Mouse (Mus musculus) limb, embryonic 13.5 days (tissue): Measurements from ENCODE around the gene St8sia1. TPM values are rescaled to one million over a fixed set of nuclear protein-coding genes. Genes with fewer than 3 reads are reported as not detected.

Source experiments
- ATAC-seq: fragments of 200-750 bp; cut with Nextera tagmentation; 2 replicates; pipeline ENCODE4 v1.8.0; 2017; ENCODE audit warnings: low read depth, moderate number of reproducible peaks, moderate TSS enrichment; ENCODE audit not compliant: low FRiP score
- H3K27ac ChIP-seq: fragments of 300-500 bp; sonication (generic); 2 replicates; pipeline ENCODE4 v1.5.1; 2015; ENCODE audit warnings: inconsistent platforms, mild to moderate bottlenecking, moderate library complexity
- H3K27me3 ChIP-seq: fragments of 300-500 bp; sonication (generic); 2 replicates; pipeline ENCODE4 v1.6.1; 2015; ENCODE audit warnings: mild to moderate bottlenecking, inconsistent platforms
- H3K36me3 ChIP-seq: fragments of 300-500 bp; sonication (generic); 2 replicates; pipeline ENCODE4 v1.6.1; 2015; ENCODE audit warnings: inconsistent platforms, mild to moderate bottlenecking, moderate library complexity
- H3K4me1 ChIP-seq: fragments of 300-500 bp; sonication (generic); 2 replicates; pipeline ENCODE4 v1.6.1; 2015; ENCODE audit warnings: inconsistent platforms
- H3K4me2 ChIP-seq: fragments of 300-500 bp; sonication (generic); replicated peaks from 2 replicates; pipeline ENCODE4 v1.6.1; 2015; ENCODE audit warnings: inconsistent platforms, mild to moderate bottlenecking, moderate library complexity
- H3K4me3 ChIP-seq: fragments of 300-500 bp; sonication (generic); 2 replicates; pipeline ENCODE4 v1.5.1; 2015; ENCODE audit warnings: moderate library complexity, mild to moderate bottlenecking, inconsistent platforms
- H3K9ac ChIP-seq: fragments of 300-500 bp; sonication (generic); 2 replicates; pipeline ENCODE4 v1.6.1; 2015; ENCODE audit warnings: mild to moderate bottlenecking, inconsistent platforms
- H3K9me3 ChIP-seq: fragments of 300-500 bp; sonication (generic); 2 replicates; pipeline ENCODE4 v1.6.1; 2016; ENCODE audit warnings: inconsistent platforms
- WGBS: fragments of 180-500 bp; shearing (Covaris S2); methylation state at CpG from one replicate; pipeline ENCODE4 v1.1.7; 2015; 5-methylcytosine and 5-hydroxymethylcytosine counted together
- polyA plus RNA-seq: library from polyadenylated mRNA; unstranded; fragments of >200 nt; fragmentation: Nextera tagmentation; extraction: Ambion mirVana; gene quantifications from 2 replicates; pipeline ENCODE4 v1.2.1, GENCODE M21; 2015

The St8sia1 gene
- polyA plus RNA-seq, 1 experiment from 2014 or later, result 1.3 TPM

DNA sequence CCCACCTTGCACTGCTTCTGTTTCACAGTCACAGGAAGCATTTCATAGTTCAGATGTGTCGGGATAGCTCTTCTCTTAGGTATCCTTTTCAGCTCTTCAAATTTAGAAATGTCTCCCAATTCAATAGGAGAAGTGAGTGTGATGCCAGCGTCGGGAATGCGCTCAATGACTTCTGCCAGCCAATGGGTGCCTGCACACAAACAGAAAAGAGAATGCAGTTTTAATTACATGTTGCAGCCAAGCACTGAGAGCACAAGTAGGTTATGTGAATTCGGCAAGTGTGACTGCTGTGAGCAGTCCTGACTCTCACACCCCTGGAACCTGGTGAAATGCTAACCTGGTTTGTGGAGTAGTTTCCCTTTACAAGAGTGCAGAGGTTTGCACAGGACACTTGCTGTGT, 162.6 kb downstream of the St8sia1 start:
- no peak overlapping the region for H3K9ac ChIP-seq
- H3K4me1 ChIP-seq, result peaks cover 4% of the 10 kb centered on the region
- no peaks in the 10 kb centered on the region for H3K36me3 ChIP-seq
- no peak overlapping the region for H3K4me2 ChIP-seq
- no peak for ATAC-seq
- WGBS, result 83% methylated on average over 5 of the region's 5 CpGs
- H3K9me3 ChIP-seq, result no peaks in the 10 kb centered on the region
- H3K27me3 ChIP-seq, result no peaks in the 10 kb centered on the region
- H3K27ac ChIP-seq, result no peak overlapping the region
- H3K4me3 ChIP-seq, result no peak overlapping the region

DNA sequence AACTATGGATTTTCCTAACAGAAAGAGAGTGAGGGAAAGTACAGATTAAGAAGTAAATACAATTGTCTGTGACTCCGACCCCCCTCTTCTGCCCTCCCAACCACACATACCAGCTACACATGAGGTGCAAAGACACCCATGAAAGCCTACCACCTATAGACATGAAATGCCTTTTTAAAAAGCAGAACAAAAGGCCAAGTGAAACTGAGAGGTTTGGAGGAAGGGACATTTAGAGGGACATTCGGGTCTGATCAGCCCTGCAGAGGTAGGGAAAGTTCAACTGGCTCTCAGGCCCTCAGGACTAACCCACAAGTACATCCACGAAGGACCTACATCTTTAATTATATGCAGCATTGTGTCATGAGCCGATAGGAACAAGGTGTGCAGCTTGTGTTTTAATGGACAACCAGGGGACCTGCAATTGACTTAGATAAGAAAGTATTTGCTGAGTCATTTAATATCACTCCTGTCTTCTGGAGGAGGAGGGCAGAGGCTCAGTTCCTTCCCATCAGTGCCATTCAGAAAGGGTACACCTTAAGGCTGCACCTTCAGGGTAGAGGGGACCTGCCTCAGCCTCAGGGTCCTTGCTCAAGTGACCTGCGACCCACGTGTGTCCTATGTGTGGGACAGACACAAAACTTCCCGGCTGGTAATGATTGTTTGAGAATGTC, 164.4 kb downstream of the St8sia1 start:
- Histone ChIP-seq H3K4me3 (no peak overlapping the region), H3K9me3 (no peaks in the 10 kb centered on the region), H3K36me3 (no peaks in the 10 kb centered on the region), H3K27ac (no peak overlapping the region), H3K9ac (no peak overlapping the region), H3K4me2 (no peak overlapping the region), H3K4me1 (peaks cover 4% of the 10 kb centered on the region), H3K27me3 (no peaks in the 10 kb centered on the region)
- no peak for ATAC-seq
- WGBS, result 83% methylated on average over 7 of the region's 7 CpGs

DNA sequence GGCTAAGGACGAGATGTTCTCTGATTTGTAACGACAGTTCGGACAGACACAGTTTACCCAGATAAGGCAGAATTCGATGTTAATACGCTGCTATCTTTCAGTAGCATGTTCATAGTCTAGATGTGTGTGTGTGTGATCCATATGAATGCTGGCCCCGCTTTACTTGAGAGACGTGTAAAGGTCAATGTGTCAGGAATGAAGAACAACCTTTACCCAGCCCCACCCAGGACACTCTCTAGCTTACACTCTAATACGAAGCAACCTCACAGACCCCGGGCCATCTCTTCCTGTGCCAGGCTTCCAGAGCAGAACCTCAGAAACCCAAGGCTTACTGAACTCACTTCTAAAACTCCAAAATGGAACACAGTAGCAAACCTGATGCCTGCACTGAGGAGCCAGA, 165.4 kb downstream of the St8sia1 start:
- ATAC-seq, result no peak
- H3K4me3 ChIP-seq, result no peak overlapping the region
- H3K4me2 ChIP-seq, result no peak overlapping the region
- no peaks in the 10 kb centered on the region for H3K27me3 ChIP-seq
- H3K36me3 ChIP-seq, result no peaks in the 10 kb centered on the region
- H3K4me1 ChIP-seq, result peaks cover 4% of the 10 kb centered on the region
- H3K9me3 ChIP-seq, result no peaks in the 10 kb centered on the region
- H3K27ac ChIP-seq, result no peak overlapping the region
- WGBS, result 84% methylated on average over 9 of the region's 9 CpGs
- H3K9ac ChIP-seq, result no peak overlapping the region

DNA sequence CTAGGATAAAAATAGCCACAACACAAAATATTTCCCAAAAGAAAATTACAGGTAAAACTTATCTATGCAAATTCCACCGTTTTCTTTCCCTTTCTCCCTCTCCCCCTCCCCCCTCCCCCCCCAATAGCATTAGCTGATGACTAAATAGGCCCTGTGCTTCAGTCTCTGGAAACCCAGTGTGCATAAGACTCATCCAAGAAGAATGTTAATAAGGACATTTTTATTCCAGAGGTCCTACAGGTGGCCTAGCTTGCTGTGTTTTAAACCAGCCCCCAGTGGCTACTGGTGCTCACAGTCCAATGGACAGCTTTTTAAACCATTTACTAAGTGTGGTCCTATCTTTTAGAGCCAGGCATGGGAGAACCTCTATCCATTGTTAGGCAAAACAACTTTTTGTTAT, 166.3 kb downstream of the St8sia1 start:
- Histone ChIP-seq H3K27me3 (no peaks in the 10 kb centered on the region), H3K27ac (no peak overlapping the region), H3K9ac (no peak overlapping the region), H3K4me2 (no peak overlapping the region), H3K4me3 (no peak overlapping the region), H3K9me3 (no peaks in the 10 kb centered on the region), H3K4me1 (peaks cover 4% of the 10 kb centered on the region), H3K36me3 (no peaks in the 10 kb centered on the region)
- no peak for ATAC-seq
- WGBS, result 69% methylated on average over 1 of the region's 1 CpGs

DNA sequence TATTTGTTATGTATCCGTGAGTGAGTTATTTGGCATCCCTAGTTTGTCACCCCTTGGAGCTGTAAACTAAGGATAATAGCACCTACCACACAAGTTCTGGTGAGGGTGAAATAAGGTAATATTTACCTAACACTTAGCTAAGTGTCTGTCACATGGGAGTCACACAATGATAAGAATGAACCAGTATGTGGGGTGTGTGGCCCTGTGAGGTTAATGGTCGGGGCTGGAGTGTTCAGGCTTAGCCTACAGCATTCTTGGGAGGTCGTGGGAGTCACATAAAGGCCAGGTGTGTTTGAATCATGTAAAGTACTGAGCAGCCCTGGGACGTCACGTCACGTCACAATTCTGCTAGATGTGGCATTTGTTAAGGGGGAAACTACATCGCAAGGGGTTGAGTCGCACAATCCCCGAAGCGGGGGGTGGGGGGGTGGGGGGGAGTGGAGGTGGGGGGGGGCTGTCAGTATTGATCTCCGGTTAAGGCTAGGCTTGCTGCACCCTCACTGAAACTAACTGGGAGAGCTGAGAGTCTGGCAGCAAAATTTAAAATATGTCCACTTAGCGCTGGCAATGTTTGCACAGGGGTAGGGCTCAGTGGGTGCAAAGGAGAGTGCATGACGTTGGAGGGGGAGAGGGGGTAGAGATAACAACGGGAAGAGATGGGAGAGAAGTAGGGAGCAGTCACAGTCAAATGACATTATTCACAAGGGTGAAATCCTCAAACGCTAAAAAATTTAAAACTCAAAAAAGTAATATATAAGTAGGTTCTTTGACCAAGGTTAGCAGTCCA, 168.4 kb downstream of the St8sia1 start:
- Histone ChIP-seq H3K4me1 (no peaks in the 10 kb centered on the region; the same call in 1 of the 2 replicates), H3K27ac (no peak overlapping the region), H3K4me3 (no peak overlapping the region), H3K9me3 (no peaks in the 10 kb centered on the region), H3K9ac (no peak overlapping the region), H3K36me3 (no peaks in the 10 kb centered on the region), H3K4me2 (no peak overlapping the region), H3K27me3 (no peaks in the 10 kb centered on the region)
- WGBS, result 79% methylated on average over 15 of the region's 15 CpGs
- ATAC-seq, result no peak

- Histone ChIP-seq H3K27ac (no peak overlapping the region), H3K36me3 (no peaks in the 10 kb centered on the region), H3K27me3 (no peaks in the 10 kb centered on the region), H3K9ac (no peak overlapping the region), H3K4me1 (no peaks in the 10 kb centered on the region; the same call in 1 of the 2 replicates), H3K9me3 (no peaks in the 10 kb centered on the region), H3K4me3 (no peak overlapping the region), H3K4me2 (no peak overlapping the region)
- 90% methylated on average over 9 of the region's 9 CpGs for WGBS
- ATAC-seq, result no peak
Observed at GRCm38 (mm10) chr6:142795087-142795486, 169.2 kb downstream of the St8sia1 start.

DNA sequence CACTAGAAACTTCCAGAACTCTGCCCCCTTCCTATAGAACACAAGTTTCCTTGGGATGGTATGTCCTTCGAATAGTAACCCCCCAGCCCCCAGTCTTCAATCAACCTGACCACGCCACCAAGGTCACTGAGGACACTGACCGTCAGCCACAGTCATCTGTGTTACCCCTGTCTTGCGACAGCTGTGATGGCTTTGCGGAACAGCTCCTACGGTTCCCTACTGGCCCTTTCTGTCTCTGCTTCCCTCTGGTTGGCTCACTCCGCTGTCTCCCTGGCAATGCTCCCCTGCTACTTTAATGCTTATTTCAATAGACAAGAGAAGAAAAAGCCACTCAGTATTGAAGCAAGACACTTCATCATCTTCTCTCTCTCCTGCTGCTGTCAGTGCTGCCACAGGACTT, 170.8 kb downstream of the St8sia1 start:
- H3K36me3 ChIP-seq, result no peaks in the 10 kb centered on the region
- no peak overlapping the region for H3K27ac ChIP-seq
- no peaks in the 10 kb centered on the region for H3K27me3 ChIP-seq
- ATAC-seq, result no peak
- H3K4me3 ChIP-seq, result no peak overlapping the region
- H3K4me1 ChIP-seq, result no peaks in the 10 kb centered on the region
- WGBS, result 59% methylated on average over 7 of the region's 7 CpGs
- no peaks in the 10 kb centered on the region for H3K9me3 ChIP-seq
- H3K4me2 ChIP-seq, result no peak overlapping the region
- no peak overlapping the region for H3K9ac ChIP-seq

DNA sequence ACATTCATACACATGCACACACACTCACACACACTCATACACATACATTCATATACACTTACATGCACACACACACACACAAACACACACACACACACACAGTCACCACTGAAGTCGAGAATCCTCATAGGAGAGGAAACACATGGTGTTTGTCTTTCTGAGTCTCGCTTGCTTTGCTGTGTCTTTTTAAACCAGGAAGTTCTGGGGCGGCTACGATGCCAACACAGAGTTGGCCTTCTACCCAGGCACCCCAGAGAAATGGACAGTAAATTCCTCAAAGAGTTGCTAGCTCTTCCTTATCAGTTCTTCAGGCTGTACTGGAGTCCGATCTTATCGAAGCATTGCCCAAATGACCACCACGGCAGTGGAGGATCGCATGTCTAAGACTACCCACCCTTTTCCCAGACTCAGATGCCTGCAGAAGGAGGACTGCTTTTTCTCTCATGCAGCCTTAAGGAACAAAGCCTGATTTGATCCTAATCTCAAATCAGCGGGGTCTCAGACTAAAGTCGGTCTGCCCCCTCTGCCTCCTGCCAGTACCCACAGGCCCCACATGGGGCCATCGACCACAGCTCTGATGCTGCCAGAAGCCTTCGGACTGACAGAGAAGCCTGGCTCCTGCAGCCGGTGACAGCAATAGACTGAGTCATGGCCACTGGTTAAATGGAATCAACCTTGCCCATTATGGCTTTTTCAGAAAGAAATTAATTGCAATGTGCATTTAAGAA, 171.8 kb downstream of the St8sia1 start:
- ATAC-seq, result no peak
- no peak overlapping the region for H3K4me3 ChIP-seq
- H3K9me3 ChIP-seq, result no peaks in the 10 kb centered on the region
- 59% methylated on average over 13 of the region's 13 CpGs for WGBS
- no peaks in the 10 kb centered on the region for H3K4me1 ChIP-seq
- H3K27me3 ChIP-seq, result no peaks in the 10 kb centered on the region
- no peak overlapping the region for H3K9ac ChIP-seq
- no peaks in the 10 kb centered on the region for H3K36me3 ChIP-seq
- no peak overlapping the region for H3K27ac ChIP-seq
- no peak overlapping the region for H3K4me2 ChIP-seq

DNA sequence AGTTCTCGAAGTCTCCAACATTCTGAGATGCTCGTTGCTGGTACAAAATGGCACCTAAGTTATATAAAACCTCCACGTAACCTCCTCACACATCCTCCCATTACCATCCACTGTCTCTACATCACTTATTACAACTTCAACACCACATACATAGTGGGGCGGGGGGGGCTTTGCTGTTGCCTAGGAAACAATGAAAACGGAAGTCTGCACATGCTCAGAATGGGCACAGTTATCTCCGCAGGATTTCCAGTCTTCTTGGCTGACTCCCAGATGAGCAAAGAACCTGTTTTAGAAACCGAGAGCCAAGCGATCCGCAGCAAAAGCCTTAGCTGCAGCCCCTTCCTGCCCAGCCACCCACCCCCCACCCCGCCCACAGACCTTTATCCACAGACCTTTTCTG, 174.5 kb downstream of the St8sia1 start:
- ATAC-seq, result no peak
- no peak overlapping the region for H3K4me3 ChIP-seq
- no peaks in the 10 kb centered on the region for H3K27me3 ChIP-seq
- H3K27ac ChIP-seq, result no peak overlapping the region
- WGBS, result 92% methylated on average over 10 of the region's 10 CpGs
- H3K4me1 ChIP-seq, result no peaks in the 10 kb centered on the region
- H3K9ac ChIP-seq, result no peak overlapping the region
- H3K36me3 ChIP-seq, result no peaks in the 10 kb centered on the region
- no peak overlapping the region for H3K4me2 ChIP-seq
- no peaks in the 10 kb centered on the region for H3K9me3 ChIP-seq

DNA sequence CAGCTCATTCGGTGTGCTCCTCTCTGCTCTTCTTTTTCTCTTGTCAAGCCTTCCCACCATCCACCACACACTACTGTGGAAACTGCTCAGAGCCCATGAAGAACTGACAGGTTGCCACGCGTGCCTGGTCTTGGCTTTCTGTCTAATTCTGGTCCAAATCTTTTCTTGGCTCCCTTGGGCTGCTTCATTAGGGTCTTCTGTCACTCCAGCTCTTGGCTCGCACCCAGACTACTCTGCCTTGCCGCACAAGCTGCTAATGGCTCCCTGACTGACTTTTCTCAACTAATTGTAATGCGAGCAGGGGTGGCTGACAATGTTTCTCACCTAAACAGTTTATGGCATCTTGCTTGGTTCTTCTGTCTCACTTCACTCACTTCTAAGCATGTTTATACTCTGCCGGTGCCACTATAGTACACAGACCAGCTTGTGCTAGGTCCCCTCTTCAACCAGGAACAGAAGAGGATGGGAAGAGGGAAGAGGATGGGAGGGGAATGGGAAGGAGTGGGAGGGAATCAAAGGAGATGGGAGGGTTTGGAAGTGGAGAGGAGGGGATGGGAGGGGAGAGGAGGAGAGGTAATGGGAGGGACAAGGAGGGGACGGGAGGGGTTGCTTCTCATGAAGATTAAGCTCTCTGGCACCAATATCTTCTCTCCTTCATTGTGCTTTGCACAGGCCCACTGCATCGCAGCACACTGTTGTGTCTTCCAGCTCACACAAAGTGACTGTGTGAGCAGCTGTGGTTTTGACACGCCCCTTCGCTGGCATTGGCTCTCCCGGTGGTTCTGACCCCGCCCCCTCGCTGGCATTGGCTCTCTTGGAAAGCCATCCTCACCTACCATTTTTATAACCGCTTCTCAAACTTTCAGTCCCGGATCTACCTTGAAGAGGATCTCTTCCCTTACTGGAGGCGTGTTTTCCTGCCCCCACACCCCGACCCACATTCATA, 175.9 kb downstream of the St8sia1 start:
- no peak overlapping the region for H3K4me2 ChIP-seq
- WGBS, result 43% methylated on average over 18 of the region's 18 CpGs
- H3K27ac ChIP-seq, result no peak overlapping the region
- no peaks in the 10 kb centered on the region for H3K36me3 ChIP-seq
- no peaks in the 10 kb centered on the region for H3K27me3 ChIP-seq
- no peak for ATAC-seq
- H3K4me1 ChIP-seq, result no peaks in the 10 kb centered on the region
- no peak overlapping the region for H3K4me3 ChIP-seq
- H3K9ac ChIP-seq, result no peak overlapping the region
- no peaks in the 10 kb centered on the region for H3K9me3 ChIP-seq

- no peak overlapping the region for H3K9ac ChIP-seq
- H3K9me3 ChIP-seq, result no peaks in the 10 kb centered on the region
- H3K27ac ChIP-seq, result no peak overlapping the region
- H3K4me3 ChIP-seq, result no peak overlapping the region
- no peaks in the 10 kb centered on the region for H3K4me1 ChIP-seq
- no peak overlapping the region for H3K4me2 ChIP-seq
- H3K27me3 ChIP-seq, result no peaks in the 10 kb centered on the region
- ATAC-seq, result no peak
- H3K36me3 ChIP-seq, result no peaks in the 10 kb centered on the region
- WGBS, result 89% methylated on average over 21 of the region's 21 CpGs
Observed at GRCm38 (mm10) chr6:142786106-142786505, 178.1 kb downstream of the St8sia1 start.
